Mouse (Mus musculus): ENCODE data around the gene Vhl.
A peak's percentile ranks its signal among the peaks of the same experiment; 100 is the strongest.

Gene Vhl

DNA sequence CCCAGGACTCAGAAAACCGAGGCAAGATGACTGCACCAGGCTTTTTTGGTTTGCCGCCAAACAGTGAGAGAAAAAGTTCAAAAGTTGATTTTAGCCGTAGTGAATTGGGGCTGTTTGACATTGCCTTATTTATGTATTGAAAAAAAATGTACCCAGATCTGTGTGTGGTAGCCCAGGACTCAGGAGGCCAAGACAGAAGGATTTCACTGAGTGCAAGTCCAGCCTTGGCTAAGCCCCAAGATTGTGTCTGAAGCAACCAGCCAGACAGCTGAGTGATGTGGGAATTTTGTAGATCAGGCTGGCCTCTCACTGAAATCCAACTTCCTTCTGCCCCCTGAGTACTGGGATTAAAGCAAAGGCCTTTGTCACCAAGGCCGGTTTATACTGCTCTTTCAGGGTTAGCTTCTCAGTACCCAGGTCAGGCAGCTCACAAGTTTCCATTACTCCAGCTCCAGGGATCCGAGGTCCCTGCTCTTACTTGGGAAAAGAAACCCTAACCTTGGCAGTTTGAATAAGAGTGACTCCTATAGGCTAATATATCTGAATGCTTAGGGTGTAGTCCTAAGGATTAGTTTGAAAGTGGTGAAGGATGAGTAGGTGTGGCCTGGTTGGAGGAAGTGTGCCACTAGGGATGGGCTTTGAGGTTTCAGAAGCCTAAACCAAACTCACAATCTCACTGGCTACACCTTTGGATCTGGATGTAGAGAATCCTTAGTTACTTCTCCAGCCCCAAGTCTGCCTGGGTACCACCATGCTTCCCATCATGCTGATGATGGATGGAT is 1.4 kb downstream of the Vhl start:
- no peak for DNase-seq (ENCODE audit: low spot score)

DNA sequence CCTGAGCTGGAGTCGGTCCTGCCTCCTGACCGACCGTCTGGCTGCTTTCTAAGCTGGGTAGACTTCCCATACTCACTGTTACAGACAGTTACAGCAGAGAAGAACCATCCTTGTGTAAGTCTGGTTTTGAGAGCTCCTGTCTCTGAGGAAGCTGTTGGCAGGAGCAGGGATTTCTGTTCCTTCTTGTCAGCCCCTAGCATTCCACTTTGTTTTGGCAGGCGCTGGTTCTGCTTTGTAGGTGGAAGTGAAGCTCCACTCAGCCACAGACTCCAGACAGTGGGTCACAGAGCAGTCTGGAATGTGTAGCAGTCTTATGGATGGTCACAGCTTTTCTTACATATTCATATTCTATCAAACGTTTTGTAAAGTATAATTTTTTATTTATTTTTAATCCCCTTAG is 6.6 kb downstream of the Vhl start:
- no peak for DNase-seq (ENCODE audit: low spot score)

DNA sequence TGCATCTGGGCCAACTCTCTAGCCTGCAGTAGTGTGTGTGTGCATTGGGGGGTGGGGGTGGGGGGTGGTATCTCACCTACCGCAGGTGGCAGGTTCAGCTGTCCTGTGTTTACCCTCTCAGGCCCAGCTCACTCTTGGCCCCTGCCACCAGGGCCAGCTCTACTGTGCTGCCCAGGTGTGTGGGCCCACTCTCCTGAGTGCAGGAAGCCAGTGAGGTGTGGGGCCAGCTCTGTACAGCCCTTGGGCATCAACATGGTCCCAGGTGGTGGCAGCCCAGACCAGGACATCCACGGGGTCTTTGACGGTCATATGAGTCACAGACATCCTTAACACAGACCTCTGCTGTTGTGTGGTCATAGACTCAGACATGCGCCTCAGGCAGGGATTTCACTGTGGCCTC is 9.1 kb downstream of the Vhl start:
- no peak for DNase-seq (ENCODE audit: low spot score)

DNA sequence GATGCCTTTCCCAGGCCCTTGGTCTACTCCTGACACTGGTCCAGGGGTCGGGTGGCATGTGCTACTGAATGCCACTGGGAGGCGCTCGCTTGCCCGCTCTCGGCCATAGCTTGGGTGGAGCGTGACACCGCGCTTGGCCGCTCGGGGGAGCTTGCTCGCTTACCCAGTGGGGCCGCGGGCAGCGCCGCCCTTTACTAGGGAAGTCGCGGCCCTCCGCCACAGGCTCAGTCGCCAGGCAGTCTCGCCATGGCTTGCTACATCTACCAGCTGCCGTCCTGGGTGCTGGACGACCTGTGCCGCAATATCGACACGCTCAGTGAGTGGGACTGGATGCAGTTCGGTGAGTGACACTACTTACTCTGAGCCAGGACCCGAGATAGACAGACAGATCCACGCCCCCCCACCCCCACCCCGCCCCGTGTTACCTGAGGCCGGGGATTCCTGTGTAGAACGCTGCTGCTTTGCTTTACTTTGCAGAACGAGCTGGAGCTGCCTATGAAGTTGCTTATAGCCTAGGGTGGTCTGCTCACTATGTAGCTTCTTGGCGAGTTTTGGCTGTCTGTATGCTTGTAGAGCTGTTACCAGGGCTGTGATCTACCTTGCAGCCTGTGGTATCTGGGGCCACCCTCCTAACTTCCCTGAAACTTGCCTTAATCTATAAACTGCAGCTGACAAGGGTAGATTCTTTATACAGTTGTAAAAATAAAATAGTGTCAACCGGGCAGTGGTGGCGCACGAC is 14.7 kb downstream of the Vhl start, which contains the start of gene Irak2:
Irak2 (plus strand) TSS at position 166 of the 739 bp plus-strand sequence.
- peak; percentile 75 for DNase-seq (ENCODE audit: low spot score)

DNA sequence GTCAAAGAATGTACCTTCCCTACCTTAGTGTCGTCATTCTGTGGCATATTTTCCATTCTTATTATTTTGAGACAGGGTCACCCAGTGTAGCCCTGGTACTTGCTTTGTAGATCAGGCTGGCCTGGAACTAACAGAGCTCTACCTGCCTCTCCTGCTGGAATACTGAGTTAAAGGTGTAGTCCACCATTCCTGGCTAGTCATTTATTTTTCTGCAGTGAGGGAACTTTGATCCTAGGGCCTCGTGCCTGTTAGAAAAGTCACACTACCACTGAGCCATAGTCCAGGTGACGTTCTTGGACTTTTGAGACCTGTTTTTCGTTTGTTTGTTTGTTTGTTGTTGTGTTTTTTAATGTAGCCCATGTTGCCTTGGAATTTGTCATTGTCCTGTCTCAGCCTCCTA is 15.4 kb downstream of the Vhl start:
- DNase-seq (ENCODE audit: low spot score), result no peak

DNA sequence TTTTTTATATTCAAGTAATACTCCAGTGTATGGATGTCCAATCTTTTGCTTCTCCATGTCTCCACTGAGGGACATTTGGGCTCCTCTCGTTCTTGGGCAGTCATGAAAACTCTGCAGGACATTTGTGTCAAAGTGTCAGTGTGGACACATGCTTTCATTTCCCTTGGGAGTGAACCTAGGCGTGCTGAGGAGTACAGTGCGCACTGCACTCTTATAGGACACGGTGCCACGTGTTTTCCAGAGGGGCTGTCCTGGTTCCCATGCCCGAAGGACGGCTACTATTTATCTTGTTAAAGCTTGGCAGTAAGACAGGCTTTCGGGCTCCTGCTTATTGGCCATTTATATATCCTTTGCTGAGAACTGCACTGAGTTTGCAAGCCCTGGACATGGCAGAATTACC is 18.8 kb downstream of the Vhl start:
- no peak for DNase-seq (ENCODE audit: low spot score)

DNA sequence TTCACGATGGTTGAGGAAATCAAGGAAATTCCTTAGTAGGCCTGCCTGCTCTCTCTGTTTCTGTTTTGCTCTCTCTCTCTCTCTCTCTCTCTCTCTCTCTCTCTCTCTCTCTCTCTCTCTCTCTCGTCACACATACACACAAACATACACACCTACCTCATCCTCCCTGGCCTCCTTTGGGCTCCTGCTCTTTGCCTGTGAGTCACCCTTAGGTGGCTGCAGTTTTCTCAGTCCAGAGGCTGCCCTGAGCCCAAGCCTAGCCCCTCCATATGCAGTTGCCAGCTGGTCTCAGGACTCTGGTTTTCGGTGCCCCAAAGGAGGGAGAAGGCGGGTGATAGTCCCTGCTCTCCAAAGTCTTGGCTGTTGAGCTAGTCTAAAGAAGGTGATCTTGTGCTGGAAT is 19.3 kb downstream of the Vhl start:
- DNase-seq (ENCODE audit: low spot score), result no peak

DNA sequence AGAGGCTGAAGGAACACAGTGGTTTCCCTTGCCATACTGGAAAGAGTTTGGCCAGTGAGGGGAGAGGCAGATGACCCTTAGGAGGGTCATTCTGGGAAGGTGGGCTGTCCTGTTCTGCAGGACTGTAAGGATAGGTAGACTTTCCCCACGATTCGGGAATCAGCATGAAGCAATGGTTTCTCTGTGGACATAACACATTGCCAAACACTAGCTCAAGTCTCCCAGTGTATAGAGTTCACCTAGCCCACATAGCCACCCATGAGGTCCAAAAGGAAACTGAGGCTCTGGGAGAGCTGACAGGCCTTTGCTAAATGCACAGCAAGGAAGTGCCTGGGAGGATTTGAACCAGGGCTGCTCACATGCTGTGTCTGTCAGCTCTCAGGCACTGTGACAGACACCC is 20.2 kb downstream of the Vhl start:
- DNase-seq (ENCODE audit: low spot score), result no peak

DNA sequence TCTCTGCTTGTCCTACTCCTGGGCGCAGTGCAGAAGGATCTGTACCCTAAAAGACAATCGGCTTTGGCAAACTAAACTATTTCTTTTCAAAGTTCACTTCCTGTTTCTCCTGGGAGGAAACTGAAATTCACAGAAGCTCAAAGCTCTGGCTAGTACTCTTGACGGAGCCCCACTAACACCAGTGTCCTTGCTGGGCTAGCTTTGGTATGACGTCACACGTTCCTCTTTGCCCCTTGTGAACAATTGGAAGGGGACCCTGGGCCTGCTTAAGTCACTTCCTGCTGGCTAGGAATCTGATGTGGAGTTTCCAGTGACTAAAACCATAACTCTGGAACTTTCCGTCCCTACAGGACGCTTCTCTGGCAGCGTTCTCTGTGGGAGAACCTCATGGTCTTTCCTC is 21.0 kb downstream of the Vhl start:
- DNase-seq (ENCODE audit: low spot score), result no peak

DNA sequence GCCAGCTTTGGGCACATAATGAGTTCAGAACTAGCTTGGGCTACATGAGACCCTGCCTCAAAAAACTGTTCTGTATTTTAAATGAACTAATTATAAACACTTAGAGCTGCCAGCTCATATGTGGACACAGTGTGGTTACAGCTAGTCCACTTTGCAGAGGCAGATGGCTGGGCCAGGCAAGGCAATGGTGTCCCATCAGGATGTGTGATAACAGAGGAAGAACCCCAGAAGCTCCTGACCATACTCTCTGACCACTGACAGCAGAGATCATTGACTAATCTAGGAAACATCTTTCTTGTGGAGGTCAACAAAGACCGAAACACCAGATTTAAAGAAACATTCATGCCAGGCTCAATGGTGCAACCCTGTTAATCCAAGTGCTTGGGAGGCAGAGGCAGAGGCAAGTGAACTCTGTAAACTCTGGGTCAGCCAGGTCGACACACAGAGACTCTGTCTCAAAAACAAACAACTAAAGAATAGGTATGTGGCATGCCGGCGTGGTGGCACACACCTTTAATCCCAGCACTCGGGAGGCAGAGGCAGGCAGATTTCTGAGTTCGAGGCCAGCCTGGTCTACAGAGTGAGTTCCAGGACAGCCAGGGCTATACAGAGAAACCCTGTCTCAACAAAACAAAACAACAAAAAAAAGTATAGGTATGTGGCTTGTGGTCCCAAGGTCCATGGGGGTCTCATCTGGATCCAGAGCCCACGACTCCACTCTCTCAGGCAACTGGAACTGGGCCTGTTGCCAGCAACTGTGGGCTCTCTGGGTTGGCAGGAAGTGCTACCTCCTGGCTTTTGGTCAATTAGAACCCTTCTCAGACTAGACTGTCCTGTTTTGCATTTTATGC is 25.8 kb downstream of the Vhl start:
- DNase-seq (ENCODE audit: low spot score), result no peak

DNA sequence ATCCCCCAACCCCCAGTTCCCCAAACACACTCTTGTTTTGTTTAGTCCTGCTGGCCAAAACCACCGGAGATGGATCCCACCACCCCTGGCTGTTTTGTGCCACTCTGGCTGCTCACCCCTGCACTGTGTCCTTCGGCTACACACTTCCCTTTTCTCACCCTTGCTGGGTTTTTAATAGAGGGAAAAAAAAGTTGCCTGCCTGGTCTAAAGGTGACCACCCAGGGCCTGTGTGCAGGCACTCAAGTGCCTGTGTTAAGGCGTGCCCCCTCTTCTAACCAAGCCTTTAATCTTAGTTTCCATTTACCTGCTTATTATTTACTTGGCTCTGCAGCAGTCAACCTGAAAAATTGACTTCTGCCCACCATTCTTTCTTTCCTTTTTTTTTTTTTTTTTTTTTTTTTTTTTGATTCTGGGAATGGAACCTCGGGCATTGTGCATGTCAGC is 26.5 kb downstream of the Vhl start:
- DNase-seq (ENCODE audit: low spot score), result no peak

DNA sequence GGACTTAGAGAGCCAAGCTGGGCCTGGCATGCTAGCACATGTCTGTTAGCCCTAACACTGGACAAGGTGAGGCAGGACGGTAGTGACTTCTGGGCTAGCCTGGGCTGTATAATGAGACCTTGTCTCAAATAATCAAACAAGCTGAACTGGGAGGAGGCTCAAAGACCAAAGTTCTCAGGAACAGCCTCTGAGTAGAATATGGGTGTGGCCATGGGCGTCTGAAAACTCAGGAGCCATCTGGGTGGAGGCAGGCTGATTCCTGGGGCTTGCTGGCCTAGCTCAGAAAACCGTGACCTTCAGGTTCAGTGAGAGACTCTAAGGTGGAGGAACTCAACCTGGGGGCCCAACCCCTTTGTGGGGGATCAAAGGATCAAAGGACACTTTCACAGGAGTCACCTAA is 27.9 kb downstream of the Vhl start:
- no peak for DNase-seq (ENCODE audit: low spot score)

DNA sequence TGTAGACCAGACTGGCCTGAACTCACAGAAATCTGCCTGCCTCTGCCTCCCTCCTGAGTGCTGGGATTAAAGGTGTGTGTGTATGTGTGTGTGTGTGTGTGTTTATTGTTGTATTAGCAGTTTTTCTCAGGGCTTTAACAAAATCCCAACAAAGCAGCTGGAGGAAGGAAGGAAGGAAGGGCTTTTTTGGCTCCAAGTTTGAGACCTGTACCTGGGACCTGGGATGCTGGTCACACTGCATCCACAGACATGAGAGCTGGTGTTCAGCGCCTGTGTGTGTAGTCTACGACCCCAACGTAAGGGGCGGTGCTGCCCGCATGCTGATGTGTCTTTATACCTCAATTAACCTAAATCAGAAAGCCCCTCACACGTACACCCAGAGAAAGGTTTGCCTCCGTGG is 29.8 kb downstream of the Vhl start:
- DNase-seq (ENCODE audit: low spot score), result no peak

DNA sequence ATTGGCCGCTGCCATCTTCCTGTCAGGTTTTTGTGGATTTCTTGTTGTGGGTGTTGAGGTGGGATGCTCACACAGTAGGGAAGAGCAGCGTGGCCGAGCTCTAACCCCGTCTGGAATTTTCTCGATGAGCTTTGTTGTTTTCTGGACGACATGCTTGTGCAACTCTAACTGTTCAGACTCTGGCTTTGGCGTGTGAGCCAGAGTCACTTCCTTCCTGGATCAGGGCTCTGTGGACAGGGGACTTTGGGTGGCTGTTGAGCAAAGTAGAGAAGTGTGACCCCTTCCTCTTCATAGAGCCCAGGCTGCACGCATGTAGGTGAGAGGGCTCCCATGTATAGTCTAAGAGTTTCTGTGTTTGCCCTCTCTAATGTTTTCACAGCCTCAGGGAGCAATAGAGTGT is 30.3 kb downstream of the Vhl start:
- DNase-seq (ENCODE audit: low spot score), result no peak

DNA sequence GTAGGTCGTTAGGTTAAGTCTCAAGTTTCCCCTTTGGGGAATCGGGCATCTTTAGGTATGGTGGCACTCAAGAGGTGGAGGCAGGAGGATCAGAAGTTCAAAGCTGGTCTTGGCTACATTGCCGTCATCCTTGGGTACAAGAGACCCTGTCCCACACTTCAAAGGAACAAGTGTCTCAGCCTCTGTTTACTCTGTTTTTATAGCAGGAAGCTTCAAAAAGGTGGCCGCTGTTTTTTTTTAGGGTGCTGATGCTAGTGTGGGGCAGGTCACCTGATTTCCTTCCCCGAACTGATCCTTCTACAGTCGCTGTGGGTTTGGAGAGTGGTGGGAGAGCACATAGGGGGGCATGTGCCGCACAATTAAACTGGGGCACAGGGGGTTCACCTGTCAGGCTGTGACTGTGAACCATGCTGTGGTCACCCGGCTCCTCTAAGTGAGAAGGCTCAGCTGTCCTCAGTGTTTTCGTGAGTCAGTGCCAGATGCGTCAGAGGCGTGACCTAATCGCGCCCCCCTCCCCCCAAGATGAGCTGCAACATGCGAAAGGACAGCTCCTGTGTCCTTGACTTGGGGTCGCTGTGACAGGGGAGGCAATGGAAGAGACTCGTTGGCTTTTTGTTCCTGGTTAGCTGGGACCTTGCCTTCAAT is 31.1 kb downstream of the Vhl start:
- DNase-seq (ENCODE audit: low spot score), result no peak

DNA sequence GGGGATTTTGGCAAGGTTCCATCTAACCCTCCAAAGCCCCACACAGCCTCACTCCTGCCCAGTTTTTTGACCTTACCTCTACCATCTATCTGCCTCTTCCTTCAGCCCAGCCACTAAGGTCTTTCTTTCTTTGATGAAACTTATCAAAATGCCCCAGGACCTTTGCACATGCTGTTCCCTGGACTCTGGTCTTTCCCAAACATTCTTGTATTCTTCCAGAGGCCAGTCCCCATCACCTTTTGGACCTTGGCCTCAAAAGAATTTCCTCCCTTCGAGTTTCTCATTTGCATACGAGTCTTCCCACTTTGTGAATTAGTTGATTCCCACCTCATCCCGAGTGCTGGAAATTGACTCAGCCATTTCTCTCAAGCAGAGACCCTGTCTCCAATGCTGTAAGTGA is 31.7 kb downstream of the Vhl start:
- DNase-seq (ENCODE audit: low spot score), result no peak

DNA sequence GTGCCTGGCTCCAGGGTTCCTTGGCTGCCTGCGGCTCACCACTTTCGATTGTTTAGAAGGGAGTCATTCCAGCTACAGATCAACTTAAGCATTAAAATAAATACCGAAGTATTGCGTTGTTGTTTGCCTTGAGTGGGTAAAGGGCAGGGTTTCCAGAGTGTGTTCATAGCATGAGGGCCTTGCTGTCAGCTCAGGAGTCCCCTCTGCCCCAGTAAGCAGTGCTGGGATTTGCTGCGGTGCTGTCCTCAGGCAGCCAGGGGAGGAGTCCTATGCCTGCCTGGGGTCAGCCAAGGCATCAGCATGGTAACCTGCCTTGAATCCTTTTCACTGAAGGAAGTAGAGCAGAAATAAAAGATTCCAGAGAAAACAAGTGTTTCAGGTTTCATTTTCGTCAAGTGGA is 33.1 kb downstream of the Vhl start:
- no peak for DNase-seq (ENCODE audit: low spot score)

DNA sequence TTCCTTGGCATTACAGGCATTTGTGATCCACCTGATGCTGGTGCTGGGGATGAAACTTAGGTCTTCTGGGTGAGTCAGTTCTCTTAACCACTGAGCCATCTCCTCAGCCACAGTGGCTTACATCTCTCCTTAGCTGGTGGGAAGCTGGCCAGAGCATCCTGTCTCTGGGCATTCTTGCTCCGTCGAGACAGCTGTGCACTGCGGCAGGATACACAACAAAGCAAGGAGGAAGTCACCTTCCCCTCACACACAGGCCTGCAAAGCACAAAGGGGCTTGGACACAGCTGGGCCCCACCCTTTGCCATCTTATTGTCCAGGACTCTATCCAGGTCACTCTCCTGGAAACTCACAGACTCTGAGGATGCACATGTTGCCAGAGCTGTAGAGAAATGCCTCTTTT is 34.5 kb downstream of the Vhl start:
- DNase-seq (ENCODE audit: low spot score), result no peak

DNA sequence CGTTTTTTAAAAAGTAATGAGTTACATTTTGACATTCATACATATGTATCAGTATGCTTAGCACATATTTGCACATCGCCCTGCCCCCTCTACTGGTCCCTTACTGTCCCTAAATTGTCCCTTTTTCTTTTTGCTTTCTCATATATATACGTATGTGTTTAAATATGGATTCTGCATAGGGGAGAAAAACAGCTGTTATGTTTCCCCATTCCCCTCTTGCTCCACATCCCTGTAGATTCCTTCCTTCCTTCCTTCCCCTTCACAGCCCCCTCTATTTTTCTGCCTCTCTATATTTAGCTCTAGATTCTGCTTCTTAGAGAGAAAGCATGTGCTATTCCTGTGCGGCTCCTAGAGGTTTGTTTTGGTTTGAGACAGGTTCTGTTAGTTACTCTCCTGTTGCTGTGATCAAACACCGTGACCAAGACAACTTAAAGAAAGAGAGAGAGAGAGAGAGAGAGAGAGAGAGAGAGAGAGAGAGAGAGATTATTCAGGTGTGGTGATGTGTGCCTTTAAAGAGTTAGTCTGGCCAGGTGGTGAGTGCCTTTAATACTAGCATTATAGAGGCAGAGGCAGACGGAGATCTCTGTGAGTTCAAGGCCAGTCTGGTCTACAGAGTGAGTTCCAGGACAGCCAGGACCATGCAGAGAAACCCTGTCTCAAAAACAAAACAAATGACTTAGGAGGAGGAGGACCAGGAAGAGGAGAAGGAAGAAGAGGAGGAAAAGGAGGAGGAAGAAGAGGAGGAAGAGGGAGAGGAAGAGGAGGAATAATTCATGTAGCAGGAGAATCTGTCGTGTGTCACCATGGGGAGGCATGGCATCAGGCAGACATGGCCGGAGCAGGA is 36.1 kb downstream of the Vhl start:
- DNase-seq (ENCODE audit: low spot score), result no peak

DNA sequence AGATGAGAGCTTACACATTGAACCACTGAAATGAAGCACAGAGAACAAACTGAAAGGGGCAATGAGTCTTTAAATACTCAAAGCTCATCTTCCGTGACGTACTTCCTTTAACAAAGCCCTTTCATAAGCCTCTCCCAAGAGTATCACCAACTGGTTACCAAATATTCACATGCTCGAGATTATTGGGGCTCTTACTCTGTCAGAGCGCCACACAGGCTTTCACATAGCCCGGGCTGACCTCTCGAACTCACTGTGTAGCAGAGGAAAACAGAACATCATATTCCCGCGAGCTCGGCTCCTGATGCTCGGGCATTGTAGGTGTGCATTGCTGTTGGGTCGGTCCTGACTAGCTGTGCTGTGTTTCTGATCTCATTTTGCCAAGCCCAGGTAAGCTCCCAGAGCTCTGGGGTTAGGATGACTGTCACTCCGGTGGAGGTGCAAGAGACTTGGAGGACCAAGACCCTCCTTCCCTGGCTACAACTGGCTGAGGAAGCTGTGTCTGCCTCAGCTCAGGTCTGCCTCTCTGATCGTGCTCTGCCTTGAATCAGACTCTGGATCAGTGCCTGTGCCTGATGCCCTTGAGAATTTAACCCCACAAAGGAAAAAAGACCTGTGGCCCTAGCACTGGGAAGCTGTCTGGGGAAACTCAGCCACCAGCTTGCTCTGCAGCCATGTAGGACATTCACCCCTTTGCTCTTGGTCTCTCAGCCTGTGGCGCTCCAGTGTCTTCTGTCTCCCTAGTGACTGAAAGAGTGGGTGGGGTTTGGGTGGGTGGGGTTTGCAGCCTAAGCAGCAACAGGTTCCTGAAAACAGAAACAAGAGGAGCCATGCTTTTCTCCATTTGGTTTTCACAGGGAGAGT is 37.0 kb downstream of the Vhl start:
- no peak for DNase-seq (ENCODE audit: low spot score)

Data from urinary bladder, postnatal 10 days (tissue).